Mouse (Mus musculus) A20 (cell line): ENCODE data around the gene Vdr.

Experiments
- DNase-seq: peaks from one replicate; pipeline ENCODE4 v3.0.0-alpha.2; 2011; ENCODE audit warnings: low read depth, low spot score

Vdr gene

DNA sequence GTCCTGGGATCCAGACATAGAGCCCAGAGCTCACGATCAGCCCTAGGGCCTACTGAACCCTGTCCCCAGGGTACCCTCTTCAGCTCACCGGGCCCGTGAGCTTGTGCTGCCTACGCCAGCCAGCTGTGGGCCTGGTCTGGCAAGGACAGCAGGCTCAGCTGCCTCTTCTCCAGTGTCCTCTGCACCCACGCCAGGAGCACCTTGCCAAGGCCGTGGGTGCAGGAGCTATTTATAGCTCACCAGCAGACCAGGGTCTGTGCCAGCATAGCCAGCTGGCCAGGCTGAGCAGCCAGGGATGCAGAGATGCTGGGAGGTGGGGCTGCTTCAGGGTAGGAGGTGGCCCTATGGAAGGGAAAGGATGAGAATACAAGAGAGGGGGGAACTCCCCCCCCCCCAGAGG is 98.3 kb downstream of the Vdr start:
- no peak for DNase-seq

DNA sequence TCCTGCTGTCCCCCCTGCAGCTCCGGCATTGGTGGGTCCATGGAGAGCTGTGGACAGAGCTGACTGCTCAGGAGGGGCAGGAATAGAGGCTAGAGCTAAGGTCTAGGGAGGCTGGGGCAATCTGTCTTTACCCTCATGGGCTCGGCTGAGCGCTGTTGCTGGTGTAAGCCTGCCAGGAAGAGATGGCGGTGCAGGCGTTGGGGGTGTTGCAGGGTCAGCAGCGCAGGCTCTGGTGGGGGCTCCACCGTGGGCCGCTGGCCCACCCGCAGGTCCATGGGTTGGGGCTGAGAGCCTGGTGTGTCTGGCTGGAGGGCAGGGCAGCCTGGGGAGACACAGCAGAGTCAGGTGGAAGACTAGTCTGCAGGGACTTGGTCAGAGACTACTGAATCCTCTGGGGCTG is 99.1 kb downstream of the Vdr start:
- DNase-seq, result no peak

DNA sequence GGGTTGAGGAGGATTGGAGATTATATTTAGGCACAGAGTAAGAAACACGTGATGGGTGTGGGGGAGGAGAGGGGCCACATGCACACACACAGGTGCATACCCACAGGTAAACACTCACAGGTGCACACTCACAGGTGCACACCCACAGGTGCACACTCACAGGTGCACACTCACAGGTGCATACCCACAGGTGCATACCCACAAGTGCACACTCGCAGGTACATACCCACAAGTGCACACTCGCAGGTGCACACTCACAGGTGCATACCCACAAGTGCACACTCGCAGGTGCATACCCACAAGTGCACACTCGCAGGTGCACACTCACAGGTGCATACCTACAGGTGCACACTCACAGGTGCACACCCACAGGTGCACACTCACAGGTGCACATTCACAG is 100.0 kb downstream of the Vdr start:
- DNase-seq, result peak; percentile 18

DNA sequence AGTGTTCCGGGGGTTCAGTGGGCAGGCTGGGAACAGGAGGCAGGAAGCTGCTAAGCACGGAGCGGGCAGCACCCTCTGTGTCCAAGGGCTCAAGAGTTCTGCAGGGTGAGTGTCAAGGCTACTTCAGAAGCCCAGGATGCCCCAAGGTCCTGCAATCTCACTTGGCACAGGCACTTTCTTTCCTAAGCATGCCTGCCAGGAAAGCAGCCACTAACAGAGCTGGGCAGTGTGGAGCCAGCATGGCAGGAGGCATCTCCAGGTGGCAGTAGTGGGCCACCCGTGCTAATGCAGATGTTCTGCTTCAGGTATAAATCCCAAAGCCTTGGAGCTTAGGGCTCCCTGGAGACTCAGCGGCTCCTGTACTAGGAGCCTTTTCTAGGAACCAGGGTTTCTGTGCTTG is 100.5 kb downstream of the Vdr start:
- peak; percentile 36 for DNase-seq

DNA sequence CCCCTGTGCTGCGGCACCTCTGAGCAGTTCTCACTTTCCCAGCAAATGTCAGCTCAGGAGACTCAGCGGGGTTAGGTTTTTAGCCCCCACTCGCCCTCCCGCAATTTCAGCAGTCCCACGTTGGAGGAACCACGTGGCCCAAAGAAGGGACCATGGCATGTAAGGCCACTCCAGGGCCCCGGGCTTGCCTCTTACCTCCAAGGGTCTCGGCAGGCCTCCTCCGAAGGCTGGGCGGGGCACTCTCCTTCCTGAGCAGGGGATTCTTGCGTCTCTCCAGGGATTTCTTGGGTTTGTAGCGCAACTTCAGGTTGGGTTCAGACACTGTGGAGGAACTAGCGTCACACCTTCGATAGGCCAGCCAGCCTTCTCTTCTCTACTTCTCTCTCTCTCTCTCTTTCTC is 101.2 kb downstream of the Vdr start:
- no peak for DNase-seq

DNA sequence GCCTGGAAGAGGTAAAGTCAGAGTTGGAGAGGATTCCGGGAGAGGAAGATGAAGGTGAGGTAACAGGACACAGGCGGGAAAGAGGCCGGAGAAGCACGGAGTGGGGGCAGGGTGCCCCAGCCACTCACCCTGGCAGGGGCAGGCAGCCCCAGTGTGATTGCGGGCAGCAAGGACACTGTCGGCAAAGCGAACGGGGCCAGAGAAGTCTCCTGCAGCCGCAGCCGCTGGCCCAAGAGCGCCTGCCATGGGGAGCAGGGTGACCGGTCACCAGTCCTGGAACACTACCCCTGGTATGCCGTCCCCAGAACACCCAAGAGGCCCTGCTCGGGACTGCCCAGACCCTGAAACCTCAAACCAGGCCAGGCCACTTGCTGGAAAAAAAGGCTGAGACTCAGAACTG is 101.9 kb downstream of the Vdr start:
- no peak for DNase-seq

DNA sequence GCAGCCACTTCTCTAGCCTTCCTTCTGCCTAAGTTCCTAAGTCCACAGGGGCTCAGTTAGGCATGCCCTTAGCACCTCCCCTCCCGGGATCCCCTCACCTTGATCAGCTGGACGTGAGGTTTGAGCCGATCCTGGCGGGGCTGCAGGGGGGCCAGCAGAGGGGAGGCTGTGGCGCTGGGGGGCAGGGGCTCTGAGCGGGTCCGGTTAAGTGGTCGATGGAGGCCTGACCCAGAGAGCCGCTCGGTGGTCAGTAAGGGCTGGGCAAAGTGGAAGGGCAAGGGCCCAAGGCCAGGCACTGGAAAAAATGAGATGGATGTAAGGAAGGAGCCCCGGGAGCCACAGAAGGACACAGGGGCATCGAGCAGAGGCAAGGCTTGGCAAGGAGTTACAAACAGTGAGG is 102.6 kb downstream of the Vdr start:
- no peak for DNase-seq
